Mouse (Mus musculus): ENCODE results near the gene Zfp710.

DNA sequence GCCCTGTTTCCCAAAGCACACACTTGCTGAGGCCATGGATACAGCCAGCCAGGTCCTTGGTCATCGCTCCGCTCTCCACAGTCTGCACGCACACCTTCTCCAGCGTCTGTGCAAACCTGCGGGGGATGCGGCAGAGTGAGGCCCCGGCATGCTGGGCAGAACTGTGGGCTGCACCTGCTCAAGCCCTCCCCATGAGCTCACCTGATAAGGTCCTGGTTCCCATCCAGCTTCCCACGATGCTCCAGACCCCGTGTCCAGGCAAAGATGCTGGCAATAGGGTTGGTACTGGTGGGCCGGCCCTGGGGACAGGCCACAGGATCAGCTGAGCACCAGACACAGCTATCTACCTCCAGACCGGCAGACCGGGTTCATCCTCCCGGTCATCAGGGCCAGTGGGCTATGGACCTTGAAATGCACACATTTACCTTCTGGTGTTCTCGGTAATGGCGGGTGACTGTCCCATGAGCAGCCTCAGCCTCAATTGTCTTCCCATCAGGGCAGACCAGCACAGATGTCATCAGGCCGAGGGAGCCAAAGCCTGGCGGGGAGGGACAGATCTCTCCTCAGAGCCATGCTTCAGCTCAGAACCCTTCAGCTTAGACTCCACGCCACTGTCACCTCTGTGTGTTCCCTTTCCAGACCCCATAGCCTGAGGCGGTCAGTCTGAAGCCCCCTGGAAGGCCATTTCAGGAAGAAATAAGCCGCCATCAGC is 71.1 kb downstream of the Zfp710 start:
- TF ChIP-seq CTCF (IDR thresholded peaks at IDR 0.05; ENCODE audit: control insufficient read depth, insufficient read depth, low read length): no peak
- no peak for TF ChIP-seq POLR2A (IDR thresholded peaks at IDR 0.05; ENCODE audit: borderline replicate concordance, control insufficient read depth, low read depth, low read length)

Data from bone marrow, adult 2 months (tissue).